Comparison of ENCODE assay signal across 19 mouse cellular contexts in genomic region chr13:37010771-37011170, GRCm38 (mm10). TPM values are rescaled to one million over a fixed set of nuclear protein-coding genes. Genes with fewer than 3 reads are reported as not detected.
A peak's percentile ranks its signal among the peaks of the same experiment; 100 is the strongest.
DNase-seq lines count a peak whose midpoint lies in the region; ATAC-seq lines count a peak whose summit lies in the region.
"Had no signal": no experiment of that assay in that cellular context is flagged by ENCODE, and none has a peak within 500 bp of the region (broad histone marks: within the 10 kb centered on the region; RNA-seq: fewer than 3 reads in every experiment).

No protein-coding gene starts in this region.

- peak; percentile 14 for DNase-seq in right cerebral cortex, adult 18-20 months
- no peak for DNase-seq in right cerebral cortex, adult 2 months (ENCODE audit: low spot score in 2 of 2)
- peak; percentile 17 for DNase-seq in NIH3T3 (ENCODE audit: low read depth)
- peak; percentile 59 for DNase-seq in induced T-regulatory cell, adult 2 months (ENCODE audit: low read depth)
- peak; percentile 23 for DNase-seq in thymus, postnatal 25 days
- no peak for DNase-seq in kidney, postnatal 36 days
- no peak for DNase-seq in adrenal gland, postnatal 14 days
- DNase-seq: cerebellum, adult 11-12 months; cerebellum, postnatal 36 days; forebrain, postnatal 0 days; lung, postnatal 14 days; retina, postnatal 1 day had no signal

- H3K4me1 ChIP-seq in neural tube, embryonic 15.5 days, result no peaks in the 10 kb centered on the region
- H3K4me1 ChIP-seq: embryonic facial prominence, embryonic 10.5 days; hindbrain, embryonic 10.5 days; liver, embryonic 15.5 days had no signal

- H3K27me3 ChIP-seq in neural tube, embryonic 15.5 days (replicated peaks), result no peaks in the 10 kb centered on the region
- H3K27me3 ChIP-seq: liver, embryonic 15.5 days had no signal

- H3K4me3 ChIP-seq in neural tube, embryonic 15.5 days (replicated peaks), result no peak overlapping the region
- H3K4me3 ChIP-seq: embryonic facial prominence, embryonic 10.5 days; erythroblast, embryonic 14.5 days; hindbrain, embryonic 10.5 days; liver, embryonic 15.5 days had no signal

- no peak for ATAC-seq in neural tube, embryonic 15.5 days (ENCODE audit: low FRiP score)
- ATAC-seq: forebrain, postnatal 0 days had no signal

- H3K9ac ChIP-seq in neural tube, embryonic 15.5 days (replicated peaks), result no peak overlapping the region
- H3K9ac ChIP-seq: forebrain, postnatal 0 days; liver, embryonic 15.5 days had no signal

- H3K27ac ChIP-seq in neural tube, embryonic 15.5 days (replicated peaks), result no peak overlapping the region
- H3K27ac ChIP-seq: embryonic facial prominence, embryonic 10.5 days; hindbrain, embryonic 10.5 days; kidney, postnatal 0 days; liver, embryonic 15.5 days had no signal

- 91% methylated on average over 5 of the region's 5 CpGs for WGBS in neural tube, embryonic 15.5 days

- no peaks in the 10 kb centered on the region for H3K36me3 ChIP-seq in neural tube, embryonic 15.5 days
- H3K36me3 ChIP-seq: embryonic facial prominence, embryonic 10.5 days; hindbrain, embryonic 10.5 days; liver, embryonic 15.5 days had no signal

- no peak overlapping the region for H3K4me2 ChIP-seq in neural tube, embryonic 15.5 days
- H3K4me2 ChIP-seq: liver, embryonic 15.5 days; midbrain, embryonic 11.5 days had no signal

- no peaks in the 10 kb centered on the region for H3K9me3 ChIP-seq in neural tube, embryonic 15.5 days (replicated peaks)
- H3K9me3 ChIP-seq: embryonic facial prominence, embryonic 10.5 days; hindbrain, embryonic 10.5 days; liver, embryonic 15.5 days had no signal

RNA-seq across cellular contexts. Expression of gene F13a1, which starts 39.3 kb away (rescaled TPM):
- 12.8 and 16.0 TPM in 2 replicates for total RNA-seq in adrenal gland, postnatal 14 days (2021)
- 12.6 and 15.7 TPM in 2 replicates for polyA plus RNA-seq in neural tube, embryonic 15.5 days (2015; fragmentation: Nextera tagmentation; extraction: Ambion mirVana)

Comparison
In these comparisons a context has a peak if more than half of its experiments do, and no peak if none do; other contexts are left out.
1. DNase-seq: peak in right cerebral cortex, adult 18-20 months (single experiment), NIH3T3 (single experiment), induced T-regulatory cell, adult 2 months (single experiment) and thymus, postnatal 25 days (single experiment); none in right cerebral cortex, adult 2 months (0 of 2), kidney, postnatal 36 days (0 of 2) and adrenal gland, postnatal 14 days (single experiment).